Mouse (Mus musculus): Measurements from ENCODE around the gene Maneal.

Gene Maneal

DNA sequence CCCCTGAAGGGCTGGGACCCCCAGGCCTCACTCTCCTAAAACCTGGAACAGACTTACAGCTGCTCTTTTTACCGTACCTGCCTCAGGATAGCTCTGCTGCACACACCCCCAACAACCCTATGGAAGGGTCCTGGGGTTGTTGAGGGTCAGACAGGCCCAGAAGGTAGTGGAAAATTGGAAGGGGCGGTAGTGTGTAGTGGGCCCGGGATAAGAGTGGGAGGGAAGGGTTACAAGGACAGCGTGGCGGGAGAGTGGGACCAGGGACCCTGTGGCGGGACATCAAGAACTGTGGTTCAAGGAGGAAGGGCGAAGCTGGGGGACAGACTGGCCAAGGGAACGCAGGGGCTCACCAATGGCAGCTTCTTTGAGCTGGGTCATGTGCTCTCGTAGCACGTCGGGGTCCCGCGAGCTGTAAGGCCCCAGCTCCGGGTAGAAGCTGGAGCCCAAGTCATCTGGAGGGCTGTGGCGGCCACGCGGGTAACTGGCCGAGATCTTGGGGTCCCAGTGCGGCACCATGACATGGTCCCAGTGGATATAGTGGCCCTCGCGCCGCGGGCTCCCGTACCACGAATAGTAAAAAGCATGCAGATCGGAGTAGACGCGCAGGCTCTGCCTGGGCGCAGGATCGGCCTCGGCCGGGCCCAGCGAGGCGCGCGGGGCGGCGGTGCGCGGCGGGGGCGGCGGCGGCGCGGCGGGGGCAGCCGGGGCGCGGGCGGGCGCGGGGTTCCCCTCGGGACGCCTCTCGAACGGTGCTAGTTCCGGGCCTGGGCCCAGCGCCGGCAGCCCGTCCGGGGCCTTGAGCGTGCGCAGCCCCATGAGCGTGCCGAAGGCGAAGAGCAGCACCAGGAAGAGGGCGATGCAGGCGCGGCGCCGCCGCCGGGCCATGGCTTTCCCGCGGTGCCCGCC, at the start of gene Maneal:
Maneal (minus strand) TSS at position 889 of the 906 bp plus-strand sequence.
- in situ Hi-C loops (cut with MboI, MseI), result loop anchor here (5.0 to 25.0 kb wide), 2 partner anchors 41 to 949 kb away; partner anchors contain the start of genes 4930535I16Rik, Mycbp and Rragc

DNA sequence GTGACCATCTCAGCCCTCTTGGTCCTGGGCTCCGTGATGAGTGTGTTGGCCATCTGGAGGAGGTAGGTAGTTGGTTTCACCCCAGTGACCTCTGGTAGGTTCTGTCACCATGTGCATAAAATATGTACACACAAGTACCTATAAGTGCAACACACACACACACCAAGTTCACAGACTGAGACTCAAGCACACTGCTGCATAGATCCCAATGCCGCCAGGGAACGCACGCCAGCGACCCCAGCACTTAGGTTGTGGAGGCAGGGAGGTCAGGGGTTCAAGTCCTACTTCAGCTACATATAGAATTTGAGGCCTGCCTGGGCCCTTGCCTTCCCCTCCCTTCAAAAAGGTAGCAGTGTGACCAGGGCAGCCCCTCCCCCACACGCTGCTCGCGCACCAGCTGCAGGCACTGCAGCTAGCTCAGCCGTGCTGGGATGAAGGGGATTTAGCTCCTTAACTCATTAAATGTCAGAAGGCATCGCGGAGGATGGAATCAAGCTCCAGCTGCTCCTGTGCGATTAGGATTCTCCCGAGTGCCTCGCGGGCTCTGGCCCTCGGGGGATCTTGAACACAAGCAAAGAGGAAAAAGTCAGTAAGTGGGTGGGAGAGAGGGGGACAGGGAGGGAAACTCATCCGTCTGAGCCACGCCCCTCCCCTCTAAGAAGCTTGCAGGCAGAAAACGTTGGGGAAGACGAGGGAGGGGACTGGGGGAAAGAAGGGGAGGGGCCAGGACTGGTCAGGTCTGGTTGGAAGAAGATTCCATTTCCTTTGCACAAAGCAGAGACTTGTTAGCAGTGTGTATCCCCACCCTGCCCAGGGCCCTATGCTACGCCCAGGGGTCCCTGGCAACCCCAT, 44.2 kb upstream of the Maneal start:
- in situ Hi-C loops (cut with MboI, MseI), result no loop called here

DNA sequence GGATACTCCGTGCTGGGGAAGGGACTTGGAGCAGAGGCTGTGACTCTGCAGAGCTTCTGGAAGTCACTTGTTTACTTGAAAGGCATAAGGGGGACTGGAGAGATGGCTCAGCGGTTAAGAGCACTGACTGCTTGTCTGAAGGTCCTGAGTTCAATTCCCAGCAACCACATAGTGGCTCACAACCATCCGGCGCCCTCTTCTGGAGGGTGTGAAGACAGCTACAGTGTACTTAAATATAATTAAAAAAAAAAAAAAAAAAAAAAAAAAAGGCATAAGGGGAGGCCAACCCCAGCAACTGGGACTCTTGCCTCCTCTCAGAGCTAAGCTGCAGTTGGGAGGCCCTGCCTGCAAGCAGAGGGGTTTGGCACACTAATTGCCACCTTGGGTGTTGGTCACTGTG, 43.4 kb upstream of the Maneal start:
- in situ Hi-C loops (cut with MboI, MseI), result no loop called here

DNA sequence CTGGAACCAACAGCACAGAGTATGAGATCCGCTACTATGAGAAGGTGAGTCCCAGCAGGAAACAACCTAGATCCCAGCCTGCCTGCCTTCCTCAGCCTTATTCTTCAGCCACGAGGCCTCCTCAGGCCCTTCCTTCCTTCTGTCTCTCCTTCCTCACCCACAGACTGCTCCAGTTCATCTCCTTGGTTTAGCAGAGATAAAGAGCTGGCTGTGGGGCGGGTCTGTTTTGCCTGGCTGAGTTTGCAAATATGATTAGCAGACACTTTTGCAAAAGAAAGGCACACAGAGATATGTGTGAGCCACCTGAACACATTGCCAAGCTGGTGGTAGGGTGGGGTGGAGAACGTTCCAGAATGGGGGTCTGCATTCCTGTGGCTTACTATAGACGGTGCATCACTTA, 37.9 kb upstream of the Maneal start:
- in situ Hi-C loops (cut with MboI, MseI), result loop anchor here (5.0 kb wide), 2 partner anchors 38 to 52 kb away; partner anchors contain the start of gene Maneal

DNA sequence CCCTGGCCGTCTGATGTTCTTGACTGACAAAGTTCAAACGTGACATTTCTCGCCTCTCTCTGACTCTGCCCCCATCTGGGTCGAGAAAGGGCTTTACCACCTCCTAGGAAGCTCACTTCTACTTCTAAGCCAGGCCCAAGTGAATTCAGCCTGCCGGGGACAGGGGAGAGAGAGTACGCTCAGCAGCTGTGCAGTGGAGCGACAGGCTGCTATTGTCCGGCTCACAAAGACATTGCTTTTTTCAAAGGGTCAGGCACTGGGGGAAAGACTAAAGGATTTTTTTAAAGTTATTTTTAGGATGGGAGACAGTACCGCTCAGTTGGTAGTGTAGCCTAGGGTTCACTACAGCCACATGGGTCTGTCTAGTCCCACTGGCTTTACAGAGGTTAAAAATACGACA, 36.5 kb upstream of the Maneal start:
- in situ Hi-C loops (cut with MboI, MseI), result no loop called here

DNA sequence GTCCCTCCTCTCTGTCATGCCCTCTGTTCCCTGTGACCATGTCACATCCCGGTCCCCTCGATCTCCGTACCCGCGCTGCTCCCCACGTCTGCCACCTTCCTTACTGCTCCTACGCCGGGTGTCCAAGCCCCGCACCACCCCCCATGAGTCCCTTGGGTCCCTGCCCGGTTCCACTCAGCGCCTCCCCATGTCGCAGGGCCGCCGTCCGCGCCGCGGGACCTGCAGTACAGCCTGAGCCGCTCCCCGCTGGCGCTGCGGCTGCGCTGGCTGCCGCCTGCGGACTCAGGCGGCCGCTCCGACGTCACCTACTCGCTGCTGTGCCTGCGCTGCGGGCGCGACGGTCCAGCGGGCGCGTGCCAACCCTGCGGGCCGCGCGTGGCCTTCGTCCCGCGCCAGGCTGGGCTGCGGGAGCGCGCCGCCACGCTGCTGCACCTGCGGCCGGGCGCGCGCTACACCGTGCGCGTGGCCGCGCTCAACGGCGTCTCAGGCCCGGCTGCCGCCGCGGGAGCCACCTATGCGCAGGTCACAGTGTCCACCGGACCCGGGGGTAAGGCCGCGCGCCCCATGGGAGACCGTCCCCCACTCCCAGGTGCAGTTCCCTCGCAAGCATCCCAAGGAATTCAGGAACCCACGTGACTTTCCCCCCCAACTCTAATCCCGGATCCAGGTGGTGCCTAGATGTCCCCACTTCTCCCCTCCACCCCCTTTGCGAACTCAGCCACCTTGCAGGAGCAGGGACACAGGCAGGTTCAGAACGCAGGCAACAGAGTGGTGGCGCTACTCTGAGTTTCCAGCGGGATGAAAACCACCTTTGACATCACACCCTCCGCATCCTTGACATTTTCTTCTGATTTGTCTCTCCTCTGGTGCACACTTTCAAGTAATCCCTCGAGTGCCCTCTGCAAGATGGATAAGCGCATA, 32.8 kb upstream of the Maneal start:
- in situ Hi-C loops (cut with MboI, MseI), result no loop called here

DNA sequence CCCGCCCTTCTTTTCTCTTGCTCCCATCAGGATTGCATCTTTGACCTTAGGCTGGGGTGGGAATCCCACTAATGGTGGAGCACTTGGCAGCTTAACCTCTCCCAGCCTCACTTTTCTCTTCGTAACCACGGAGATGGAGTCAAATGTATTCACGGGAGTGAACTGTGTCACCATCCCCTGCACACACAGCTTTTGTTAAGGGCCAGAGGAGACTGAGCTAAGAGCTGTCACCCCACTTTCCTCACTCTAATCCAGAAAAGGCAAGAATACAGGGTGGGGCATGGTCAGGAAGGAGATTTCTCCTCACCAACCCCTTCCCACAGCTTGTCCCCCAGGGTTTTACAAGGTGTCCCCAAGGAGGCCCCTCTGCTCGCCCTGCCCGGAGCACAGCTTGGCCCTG, 31.8 kb upstream of the Maneal start:
- in situ Hi-C loops (cut with MboI, MseI), result no loop called here

DNA sequence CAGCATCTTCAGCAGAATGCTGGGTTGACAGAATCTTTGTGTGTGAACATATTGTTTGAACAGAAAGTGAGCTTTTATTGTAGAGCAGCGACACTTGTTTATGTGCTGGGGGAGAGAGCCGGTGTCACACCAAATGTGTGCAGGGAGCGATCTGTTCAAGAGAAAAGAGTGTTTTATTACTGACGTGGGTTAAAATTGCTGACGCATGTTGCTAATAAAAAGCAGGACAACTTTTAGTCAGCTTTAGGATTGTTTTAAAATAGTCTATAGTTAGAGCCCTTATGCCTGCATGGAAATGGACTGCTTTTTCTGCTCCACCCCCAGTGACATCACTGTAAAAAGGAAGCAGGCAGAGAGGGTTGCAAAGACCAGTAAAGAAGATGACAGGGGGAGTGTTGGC, 28.9 kb upstream of the Maneal start:
- in situ Hi-C loops (cut with MboI, MseI), result no loop called here

DNA sequence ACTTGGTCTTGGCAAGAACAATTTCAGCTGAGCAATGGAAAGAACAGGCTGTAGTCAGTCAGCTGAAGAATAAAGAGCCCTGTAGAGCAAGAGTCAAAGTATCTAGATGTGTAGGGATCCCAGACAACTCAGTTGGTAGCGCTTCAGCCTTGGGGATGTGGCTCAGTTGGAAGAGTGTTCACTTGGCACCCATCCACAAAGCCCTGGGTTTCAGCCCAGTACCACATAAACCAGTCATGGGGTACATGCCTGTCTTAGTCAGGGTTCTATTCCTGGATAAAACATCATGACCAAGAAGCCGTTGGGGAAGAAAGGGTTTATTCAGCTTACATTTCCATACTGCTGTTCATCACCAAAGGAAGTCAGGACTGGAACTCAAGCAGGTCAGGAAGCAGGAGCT, 28.0 kb upstream of the Maneal start:
- in situ Hi-C loops (cut with MboI, MseI), result no loop called here

DNA sequence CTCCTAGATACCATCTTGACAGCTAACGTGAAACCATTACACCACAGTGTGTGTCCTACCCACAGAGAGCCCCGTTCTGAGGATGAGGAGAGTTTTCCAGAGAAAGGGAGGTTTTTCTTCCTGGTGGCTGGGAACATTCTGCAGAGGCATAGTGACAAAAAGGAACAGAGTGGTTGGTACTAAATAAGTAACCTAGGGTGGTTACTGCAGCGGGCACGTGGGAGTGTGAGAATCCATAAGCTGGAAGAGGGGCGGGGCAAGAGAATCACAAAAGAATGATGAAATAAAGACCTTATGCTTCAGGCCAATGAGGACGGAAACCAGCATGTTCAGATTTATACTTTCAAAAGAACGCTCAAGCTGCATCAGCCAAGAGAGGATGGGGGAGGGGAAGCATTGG, 26.7 kb upstream of the Maneal start:
- in situ Hi-C loops (cut with MboI, MseI), result no loop called here

DNA sequence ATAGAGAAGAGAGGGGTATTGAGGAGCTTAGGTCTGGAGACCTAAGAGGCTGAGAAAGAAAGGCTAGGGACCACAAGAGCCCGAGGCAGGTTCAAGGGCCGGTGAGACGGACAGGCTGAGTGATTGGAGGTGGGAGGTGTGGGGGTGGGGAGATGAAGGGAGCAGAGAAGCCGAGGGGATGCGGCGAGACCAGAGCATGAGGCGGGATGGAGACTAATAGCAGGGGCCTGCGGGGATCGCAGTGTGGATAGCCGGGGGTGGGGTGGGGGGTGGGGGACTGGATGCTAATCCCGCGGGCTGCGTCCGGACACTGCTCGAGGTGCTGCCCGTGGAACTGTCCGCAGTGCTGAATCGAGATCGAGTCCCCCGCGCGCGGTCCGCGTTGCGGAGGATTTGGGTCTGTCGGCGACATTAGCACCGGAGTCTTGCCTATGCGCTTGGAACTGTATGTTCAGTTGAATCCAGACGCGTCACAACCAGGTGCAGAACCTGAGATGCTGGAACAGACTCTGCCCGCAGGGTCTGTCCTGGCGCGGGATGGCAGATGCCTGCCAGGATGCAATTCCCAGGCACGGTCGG, 20.3 kb upstream of the Maneal start:
- in situ Hi-C loops (cut with MboI, MseI), result no loop called here

DNA sequence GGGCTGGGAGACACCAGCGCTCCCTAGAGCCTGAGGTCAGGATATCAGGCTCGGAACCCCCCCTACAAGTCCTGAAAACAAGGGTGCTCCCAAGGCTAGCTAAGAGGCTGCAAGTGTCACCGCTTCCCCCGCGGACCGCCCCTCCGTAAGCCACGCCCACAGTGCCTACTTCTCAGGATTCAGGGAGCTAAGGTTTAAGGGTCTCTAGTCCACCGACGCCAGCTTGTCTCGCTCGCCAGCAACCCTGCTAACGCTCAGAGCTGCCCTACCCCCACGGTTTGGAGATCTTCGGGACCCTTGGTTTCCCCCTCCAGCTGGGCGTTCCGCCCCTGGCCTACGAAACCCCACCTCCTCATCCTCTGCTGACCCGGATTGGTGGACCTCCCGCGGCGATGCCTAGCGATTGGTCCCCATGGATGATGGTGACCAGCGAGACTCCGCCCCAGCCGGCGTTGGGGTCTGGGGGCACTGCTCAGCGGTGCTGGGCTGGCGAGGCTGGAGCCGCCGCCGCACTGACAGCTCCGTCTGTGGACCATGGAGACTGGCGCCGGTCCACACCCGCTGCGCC, 19.5 kb upstream of the Maneal start:
- in situ Hi-C loops (cut with MboI, MseI), result no loop called here

DNA sequence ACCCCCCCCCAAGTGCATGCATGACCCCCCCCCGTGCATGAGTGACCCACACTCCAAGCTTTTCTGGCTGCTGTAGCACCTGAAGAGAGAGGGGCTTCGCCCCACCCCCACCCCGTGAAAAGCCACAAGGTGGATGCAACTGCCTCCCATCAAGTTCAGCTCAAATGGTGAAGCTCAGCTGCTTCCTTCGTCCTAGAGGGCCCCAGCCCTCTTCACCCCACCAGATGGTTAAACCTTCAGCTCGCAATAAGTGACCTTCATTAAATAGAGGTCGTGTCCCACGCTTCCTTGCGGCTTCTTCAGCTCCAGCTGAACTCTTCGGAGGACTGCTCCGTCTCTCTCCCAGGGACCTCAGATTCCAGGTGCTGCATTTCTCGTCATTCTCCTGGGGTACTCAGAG, 18.6 kb upstream of the Maneal start, which contains the start of gene Epha10:
Epha10 (plus strand) TSS at position 301 of the 400 bp plus-strand sequence.
- in situ Hi-C loops (cut with MboI, MseI), result no loop called here

DNA sequence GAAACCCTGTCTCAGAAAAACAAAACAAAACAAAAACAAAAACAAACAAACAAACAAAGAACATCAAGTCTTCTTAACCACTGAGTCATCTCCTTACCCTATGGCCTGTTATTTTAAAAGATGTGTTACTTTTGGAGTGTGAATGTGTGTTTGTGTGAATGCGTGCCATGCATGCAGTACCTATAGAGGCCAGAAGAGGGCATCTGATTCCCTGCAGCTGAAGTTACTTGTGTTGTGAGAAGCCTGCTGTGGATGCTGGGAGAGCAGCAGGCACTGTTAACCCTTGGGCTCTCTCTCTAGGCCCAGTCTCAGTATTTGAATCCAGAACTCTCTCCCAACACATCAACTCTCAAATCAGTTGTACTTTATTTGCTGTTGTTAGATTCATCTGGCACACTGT, 10.7 kb upstream of the Maneal start:
- in situ Hi-C loops (cut with MboI, MseI), result loop anchor here (25.0 kb wide), 1 partner anchor 960 kb away; the partner anchor contains the start of genes 4930535I16Rik, Mycbp and Rragc

DNA sequence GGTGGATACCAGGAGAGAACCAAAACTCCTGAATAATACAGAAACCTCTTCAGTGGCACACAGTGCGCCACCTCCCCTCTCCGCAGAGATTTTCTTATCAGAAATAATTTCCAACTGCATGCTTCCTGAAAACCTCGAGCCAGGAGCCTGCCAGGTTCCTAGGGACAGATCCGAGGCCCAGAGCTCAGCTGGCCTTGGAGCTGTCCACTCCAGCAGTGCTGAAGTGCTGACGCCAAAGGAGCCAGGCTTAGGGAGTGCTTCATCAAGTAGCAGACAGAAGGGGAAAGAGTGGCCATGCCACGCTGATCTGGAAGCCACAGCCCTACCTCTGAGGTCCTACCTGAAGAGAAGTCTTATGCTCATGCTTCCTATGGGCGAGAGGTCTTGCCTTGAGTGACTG, 1.5 kb downstream of the Maneal start:
- in situ Hi-C loops (cut with MboI, MseI), result loop anchor here (5.0 to 25.0 kb wide), 2 partner anchors 42 to 948 kb away; partner anchors contain the start of genes 4930535I16Rik, Mycbp and Rragc

DNA sequence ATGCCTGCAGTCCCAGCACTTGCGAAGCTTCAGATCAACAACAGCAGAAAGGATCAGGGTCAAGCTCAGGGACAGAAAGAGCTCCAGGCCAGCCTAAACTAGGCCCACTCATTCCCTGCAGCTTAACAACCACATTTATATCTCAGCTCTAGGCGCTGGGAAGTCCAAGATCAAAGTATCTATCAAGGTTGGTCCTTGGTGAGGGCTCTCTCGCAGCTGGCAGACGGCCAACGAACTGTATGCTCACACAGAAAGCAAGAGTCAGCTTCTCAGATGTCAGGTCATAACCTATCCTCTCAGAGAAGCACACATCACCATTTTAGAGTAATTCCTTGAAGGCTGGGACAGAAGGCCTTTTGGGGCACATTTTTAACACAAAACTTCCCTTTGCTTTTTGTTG, 3.6 kb downstream of the Maneal start:
- in situ Hi-C loops (cut with MboI, MseI), result loop anchor here (25.0 kb wide), 1 partner anchor 946 kb away; the partner anchor contains the start of genes 4930535I16Rik, Mycbp and Rragc

DNA sequence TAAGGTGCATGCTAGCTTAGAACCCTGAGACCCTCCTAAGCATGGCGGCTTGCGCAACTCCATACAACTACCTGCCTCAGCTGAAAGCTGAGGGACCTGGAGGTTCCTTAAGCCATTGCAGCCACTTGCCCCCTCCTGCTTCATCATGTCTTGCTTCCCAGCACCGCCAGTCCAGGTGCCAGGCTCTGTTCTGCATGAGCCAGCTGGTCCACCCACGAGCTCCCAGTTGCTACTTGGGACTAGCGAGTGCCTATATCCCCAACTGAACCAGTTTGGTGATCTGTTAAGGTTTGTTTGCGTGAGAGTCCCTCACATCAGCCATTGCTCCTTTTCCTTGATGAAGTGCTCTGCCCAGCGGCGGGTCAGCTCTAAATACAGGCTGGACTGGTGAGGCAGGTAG, 5.7 kb downstream of the Maneal start:
- in situ Hi-C loops (cut with MboI, MseI), result loop anchor here (25.0 kb wide), 1 partner anchor 944 kb away; the partner anchor contains the start of genes 4930535I16Rik, Mycbp and Rragc

DNA sequence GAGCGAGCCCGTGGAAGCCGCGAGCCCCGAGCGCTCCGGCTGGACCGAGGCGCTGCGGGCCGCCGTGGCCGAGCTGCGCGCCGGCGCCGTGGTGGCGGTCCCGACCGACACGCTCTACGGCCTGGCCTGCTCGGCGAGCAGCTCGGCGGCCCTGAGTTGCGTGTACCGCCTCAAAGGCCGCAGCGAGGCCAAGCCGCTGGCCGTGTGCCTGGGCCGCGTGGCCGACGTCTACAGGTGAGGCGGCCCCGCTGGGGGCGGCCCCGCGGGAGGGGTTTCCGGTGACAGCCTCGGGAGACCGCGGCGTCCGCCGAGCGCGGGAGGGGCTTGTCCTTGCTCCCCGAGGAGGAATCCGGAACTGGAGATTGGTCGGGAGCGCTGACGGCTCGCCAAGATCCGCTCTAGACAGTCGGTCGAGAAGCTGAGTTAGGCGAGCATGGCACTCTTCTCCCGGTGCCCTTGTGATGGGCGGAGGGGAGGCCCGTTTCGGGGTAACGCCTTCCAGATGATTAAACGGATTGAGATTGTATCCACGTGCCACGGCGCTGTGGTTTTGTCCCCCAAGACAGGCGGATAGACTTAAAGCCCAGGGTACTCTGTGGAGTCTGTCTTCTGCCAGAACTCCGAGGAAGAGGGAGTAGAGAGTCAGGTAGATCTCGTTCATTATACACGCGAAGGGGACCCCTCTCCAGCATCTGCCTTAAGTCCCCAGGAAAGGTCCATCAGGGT, 10.9 kb downstream of the Maneal start, which contains the start of gene 1110065P20Rik:
1110065P20Rik (minus strand) TSS at position 264 of the 726 bp plus-strand sequence.
- in situ Hi-C loops (cut with MboI, MseI), result loop anchor here (25.0 kb wide), 1 partner anchor 939 kb away; the partner anchor contains the start of genes 4930535I16Rik, Mycbp and Rragc

Data from regulatory T cell (primary cell).